Mouse (Mus musculus): ENCODE results near the gene Eno1. TPM values are rescaled to one million over a fixed set of nuclear protein-coding genes. Genes with fewer than 3 reads are reported as not detected.
"Not testable (repeated sequence)": the region's sequence is repeated elsewhere in the genome, so short reads cannot be mapped to it uniquely, and the experiment has no call there.

Eno1 gene
- total and polyA plus RNA-seq, 2 experiments from 2014 or later, result 525 to 1,074 TPM

- H3K9ac ChIP-seq (replicated peaks; ENCODE audit: low read depth, low read length), result no peak overlapping the region
- no peaks in the 10 kb centered on the region for H3K36me3 ChIP-seq (replicated peaks; ENCODE audit: control insufficient read depth, insufficient read depth, low read length)
- no peak overlapping the region for H3K4me2 ChIP-seq (ENCODE audit: low read depth, low read length)
- H3K27ac ChIP-seq (ENCODE audit: low read depth), result no peak overlapping the region
- H3K4me1 ChIP-seq (ENCODE audit: control insufficient read depth, insufficient read depth), result peaks cover 13% of the 10 kb centered on the region
- no peaks in the 10 kb centered on the region for H3K27me3 ChIP-seq (ENCODE audit: control insufficient read depth, insufficient read depth, low read length)
- ATAC-seq (ENCODE audit: insufficient read depth, low read depth) (no peak), DNase-seq (ENCODE audit: low spot score) (no peak)
- no peak overlapping the region for H3K4me3 ChIP-seq (ENCODE audit: low read depth, low read length)
- TF ChIP-seq EP300 (IDR thresholded peaks at IDR 0.05; ENCODE audit: low read depth) (no peak), CTCF (IDR thresholded peaks at IDR 0.05; ENCODE audit: low read depth) (no peak)
- H3K9me3 ChIP-seq (replicated peaks; ENCODE audit: control insufficient read depth, low read length), result no peaks in the 10 kb centered on the region
- 75% methylated on average over 21 of the region's 21 CpGs for WGBS
These were observed 30.2 kb downstream of the Eno1 start for GRCm38 (mm10) chr4:150266655-150267223.

GRCm38 (mm10) chr4:150268674-150269653 lies 32.4 kb downstream of the Eno1 start:
- peak overlapping the region; percentile 30; the same call in 1 of the 2 replicates for H3K27ac ChIP-seq (ENCODE audit: low read depth)
- peaks cover 24% of the 10 kb centered on the region for H3K4me1 ChIP-seq (ENCODE audit: control insufficient read depth, insufficient read depth)
- 81% methylated on average over 33 of the region's 33 CpGs for WGBS
- no peak overlapping the region for H3K4me3 ChIP-seq (ENCODE audit: low read depth, low read length)
- H3K9me3 ChIP-seq (replicated peaks; ENCODE audit: control insufficient read depth, low read length), result no peaks in the 10 kb centered on the region
- DNase-seq (ENCODE audit: low spot score), result peak; percentile 30
- no peaks in the 10 kb centered on the region for H3K27me3 ChIP-seq (ENCODE audit: control insufficient read depth, insufficient read depth, low read length)
- H3K9ac ChIP-seq (replicated peaks; ENCODE audit: low read depth, low read length), result no peak overlapping the region
- ATAC-seq (ENCODE audit: insufficient read depth, low read depth), result no peak
- TF ChIP-seq CTCF (IDR thresholded peaks at IDR 0.05; ENCODE audit: low read depth) (no peak), EP300 (IDR thresholded peaks at IDR 0.05; ENCODE audit: low read depth) (no peak)
- no peak overlapping the region; the same call in 1 of the 2 replicates for H3K4me2 ChIP-seq (ENCODE audit: low read depth, low read length)
- no peaks in the 10 kb centered on the region for H3K36me3 ChIP-seq (replicated peaks; ENCODE audit: control insufficient read depth, insufficient read depth, low read length)

DNA sequence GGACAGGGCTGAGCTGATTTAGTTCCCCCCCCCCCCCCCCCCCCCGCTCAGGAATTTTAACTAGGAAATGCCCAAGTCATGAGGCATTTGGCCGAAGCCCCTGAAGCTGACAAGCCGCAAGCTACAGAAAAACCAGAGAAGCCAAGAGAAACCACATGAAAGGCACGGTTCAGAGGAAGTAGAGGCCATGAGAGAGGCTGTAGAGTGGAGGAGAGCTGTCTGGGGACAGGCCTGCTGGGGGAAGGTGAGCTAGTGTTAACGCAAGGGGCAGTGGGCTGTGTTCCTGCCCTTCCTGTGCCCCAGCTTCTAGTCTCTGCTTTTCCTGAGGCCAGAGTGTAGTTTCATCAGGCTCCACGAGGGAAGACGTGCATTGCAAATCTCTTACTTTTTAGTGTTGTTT lies 33.2 kb downstream of the Eno1 start:
- Histone ChIP-seq H3K4me1 (ENCODE audit: control insufficient read depth, insufficient read depth) (peaks cover 24% of the 10 kb centered on the region), H3K4me3 (ENCODE audit: low read depth, low read length) (no peak overlapping the region), H3K9me3 (replicated peaks; ENCODE audit: control insufficient read depth, low read length) (no peaks in the 10 kb centered on the region), H3K9ac (replicated peaks; ENCODE audit: low read depth, low read length) (no peak overlapping the region), H3K27ac (ENCODE audit: low read depth) (peak overlapping the region; percentile 44), H3K4me2 (ENCODE audit: low read depth, low read length) (peak overlapping the region; percentile 12; the same call in 1 of the 2 replicates), H3K36me3 (replicated peaks; ENCODE audit: control insufficient read depth, insufficient read depth, low read length) (no peaks in the 10 kb centered on the region), H3K27me3 (ENCODE audit: control insufficient read depth, insufficient read depth, low read length) (no peaks in the 10 kb centered on the region)
- TF ChIP-seq EP300 (IDR thresholded peaks at IDR 0.05; ENCODE audit: low read depth), result no peak
- no peak for TF ChIP-seq CTCF (IDR thresholded peaks at IDR 0.05; ENCODE audit: low read depth)
- WGBS, result 22% methylated on average over 7 of the region's 7 CpGs
- DNase-seq (ENCODE audit: low spot score) (peak; percentile 33), ATAC-seq (ENCODE audit: insufficient read depth, low read depth) (no peak)

DNA sequence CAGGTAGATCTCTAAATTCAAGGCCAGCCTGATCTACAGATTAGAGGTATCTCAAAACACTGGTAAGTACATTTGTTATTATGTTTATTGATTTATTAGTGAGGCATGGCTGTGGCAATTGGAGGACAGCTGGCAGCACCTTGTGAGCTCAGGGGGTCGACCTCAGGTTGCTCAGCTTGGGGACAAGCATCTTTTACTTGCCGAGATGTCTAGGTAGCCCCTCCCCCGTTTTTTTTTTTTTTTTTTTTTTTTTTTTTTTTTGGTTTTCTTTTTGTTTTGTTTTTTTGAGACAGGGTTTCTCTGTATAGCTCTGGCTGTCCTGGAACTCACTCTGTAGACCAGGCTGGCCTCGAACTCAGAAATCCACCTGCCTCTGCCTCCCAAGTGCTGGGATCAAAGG lies 34.2 kb downstream of the Eno1 start:
- H3K4me3 ChIP-seq (ENCODE audit: low read depth, low read length); DNase-seq (ENCODE audit: low spot score); H3K9me3 ChIP-seq (replicated peaks; ENCODE audit: control insufficient read depth, low read length); H3K27me3 ChIP-seq (ENCODE audit: control insufficient read depth, insufficient read depth, low read length); ATAC-seq (ENCODE audit: insufficient read depth, low read depth); H3K27ac ChIP-seq (ENCODE audit: low read depth); H3K4me2 ChIP-seq (ENCODE audit: low read depth, low read length); H3K36me3 ChIP-seq (replicated peaks; ENCODE audit: control insufficient read depth, insufficient read depth, low read length); H3K9ac ChIP-seq (replicated peaks; ENCODE audit: low read depth, low read length): not testable (repeated sequence)
- 58% methylated on average over 3 of the region's 4 CpGs for WGBS
- peaks cover 24% of the 10 kb centered on the region for H3K4me1 ChIP-seq (ENCODE audit: control insufficient read depth, insufficient read depth)

- H3K9ac ChIP-seq (replicated peaks; ENCODE audit: low read depth, low read length), result no peak overlapping the region
- DNase-seq (ENCODE audit: low spot score) (peak; percentile 86), ATAC-seq (ENCODE audit: insufficient read depth, low read depth) (peak; percentile 63)
- no peaks in the 10 kb centered on the region for H3K27me3 ChIP-seq (ENCODE audit: control insufficient read depth, insufficient read depth, low read length)
- WGBS, result 10% methylated on average over 9 of the region's 9 CpGs
- H3K4me3 ChIP-seq (ENCODE audit: low read depth, low read length), result no peak overlapping the region
- no peaks in the 10 kb centered on the region for H3K9me3 ChIP-seq (replicated peaks; ENCODE audit: control insufficient read depth, low read length)
- H3K27ac ChIP-seq (ENCODE audit: low read depth), result peak overlapping the region; percentile 59
- TF ChIP-seq EP300 (IDR thresholded peaks at IDR 0.05; ENCODE audit: low read depth), result peak; percentile 79
- no peak for TF ChIP-seq CTCF (IDR thresholded peaks at IDR 0.05; ENCODE audit: low read depth)
- no peaks in the 10 kb centered on the region for H3K36me3 ChIP-seq (replicated peaks; ENCODE audit: control insufficient read depth, insufficient read depth, low read length)
- peak overlapping the region; percentile 7; the same call in 1 of the 2 replicates for H3K4me2 ChIP-seq (ENCODE audit: low read depth, low read length)
- H3K4me1 ChIP-seq (ENCODE audit: control insufficient read depth, insufficient read depth), result peaks cover 24% of the 10 kb centered on the region
These were observed 36.2 kb downstream of the Eno1 start for GRCm38 (mm10) chr4:150272725-150273124.
